Mouse (Mus musculus): ENCODE measurements around the gene Wdr53. TPM values are rescaled to one million over a fixed set of nuclear protein-coding genes. Genes with fewer than 3 reads are reported as not detected.
"Not testable (repeated sequence)": the region's sequence is repeated elsewhere in the genome, so short reads cannot be mapped to it uniquely, and the experiment has no call there.

Gene Wdr53
- polyA plus RNA-seq, 1 experiment from 2014 or later: 17.4 TPM

GRCm38 (mm10) chr16:32243901-32244300 is 3.1 kb upstream of the Wdr53 start:
- no peak overlapping the region for H3K4me3 ChIP-seq
- H3K9me3 ChIP-seq: no peaks in the 10 kb centered on the region
- H3K27me3 ChIP-seq (ENCODE audit: insufficient read depth, poor library complexity, severe bottlenecking): no peaks in the 10 kb centered on the region
- H3K4me1 ChIP-seq (replicated peaks): peaks cover 35% of the 10 kb centered on the region
- no peak for DNase-seq (ENCODE audit: low spot score)
- no peak overlapping the region for H3K27ac ChIP-seq
- peaks cover 17% of the 10 kb centered on the region for H3K36me3 ChIP-seq
- 95% methylated on average over 3 of the region's 3 CpGs for WGBS

GRCm38 (mm10) chr16:32246351-32246791 is 656 bp upstream of the Wdr53 start:
- Histone ChIP-seq H3K27me3 (ENCODE audit: insufficient read depth, poor library complexity, severe bottlenecking) (no peaks in the 10 kb centered on the region), H3K36me3 (peaks cover 6% of the 10 kb centered on the region; the same call in 1 of the 2 replicates), H3K27ac (peak overlapping the region; percentile 94), H3K4me3 (peak overlapping the region; percentile 91), H3K4me1 (replicated peaks) (peaks cover 35% of the 10 kb centered on the region), H3K9me3 (no peaks in the 10 kb centered on the region)
- DNase-seq (ENCODE audit: low spot score): peak; percentile 65
- WGBS: 0% methylated on average over 41 of the region's 41 CpGs

GRCm38 (mm10) chr16:32264225-32264624 is 17.2 kb downstream of the Wdr53 start:
- not testable (repeated sequence) for H3K36me3 ChIP-seq; H3K9me3 ChIP-seq; H3K27ac ChIP-seq; H3K27me3 ChIP-seq (ENCODE audit: insufficient read depth, poor library complexity, severe bottlenecking); H3K4me3 ChIP-seq; H3K4me1 ChIP-seq (replicated peaks); DNase-seq (ENCODE audit: low spot score)
- WGBS: 86% methylated on average over 2 of the region's 2 CpGs

GRCm38 (mm10) chr16:32271291-32271690 is 24.3 kb downstream of the Wdr53 start, which contains the start of gene Smco1:
TSS of gene Smco1 (plus strand) at chr16:32271468.
- Histone ChIP-seq H3K4me3 (no peak within 1 kb of the TSS), H3K27me3 (ENCODE audit: insufficient read depth, poor library complexity, severe bottlenecking) (no peaks in the 10 kb centered on the region), H3K9me3 (no peaks in the 10 kb centered on the region), H3K27ac (no peak within 1 kb of the TSS), H3K36me3 (no peaks in the 10 kb centered on the region), H3K4me1 (replicated peaks) (no peaks in the 10 kb centered on the region)
- DNase-seq (ENCODE audit: low spot score): no peak
- WGBS: 87% methylated on average over 11 of the region's 11 CpGs

- WGBS: 52% methylated on average over 9 of the region's 9 CpGs
- Histone ChIP-seq H3K27ac (no peak overlapping the region), H3K4me1 (replicated peaks) (peaks cover 8% of the 10 kb centered on the region), H3K4me3 (no peak overlapping the region), H3K36me3 (no peaks in the 10 kb centered on the region), H3K9me3 (no peaks in the 10 kb centered on the region), H3K27me3 (ENCODE audit: insufficient read depth, poor library complexity, severe bottlenecking) (no peaks in the 10 kb centered on the region)
- DNase-seq (ENCODE audit: low spot score): no peak
Measured at GRCm38 (mm10) chr16:32273338-32273737, 26.3 kb downstream of the Wdr53 start.

GRCm38 (mm10) chr16:32275041-32275440 is 28.0 kb downstream of the Wdr53 start:
- no peak for DNase-seq (ENCODE audit: low spot score)
- 91% methylated on average over 6 of the region's 6 CpGs for WGBS
- Histone ChIP-seq H3K4me1 (replicated peaks) (peaks cover 25% of the 10 kb centered on the region), H3K36me3 (peaks cover 10% of the 10 kb centered on the region), H3K4me3 (no peak overlapping the region), H3K9me3 (peaks cover 4% of the 10 kb centered on the region), H3K27ac (no peak overlapping the region), H3K27me3 (ENCODE audit: insufficient read depth, poor library complexity, severe bottlenecking) (no peaks in the 10 kb centered on the region)

- Histone ChIP-seq H3K9me3 (peaks cover 7% of the 10 kb centered on the region), H3K27me3 (ENCODE audit: insufficient read depth, poor library complexity, severe bottlenecking) (no peaks in the 10 kb centered on the region), H3K27ac (no peak overlapping the region), H3K4me1 (replicated peaks) (peaks cover 28% of the 10 kb centered on the region), H3K4me3 (no peak overlapping the region), H3K36me3 (peaks cover 18% of the 10 kb centered on the region)
- DNase-seq (ENCODE audit: low spot score): no peak
- WGBS: 63% methylated on average over 1 of the region's 1 CpGs
Measured at GRCm38 (mm10) chr16:32275830-32276229, 28.8 kb downstream of the Wdr53 start.

- H3K27me3 ChIP-seq (ENCODE audit: insufficient read depth, poor library complexity, severe bottlenecking): no peaks in the 10 kb centered on the region
- DNase-seq (ENCODE audit: low spot score): peak; percentile 92
- H3K9me3 ChIP-seq: peaks cover 7% of the 10 kb centered on the region
- under 1% methylated on average over 75 of the region's 75 CpGs for WGBS
- peaks cover 28% of the 10 kb centered on the region for H3K4me1 ChIP-seq (replicated peaks)
- H3K27ac ChIP-seq: peak within 1 kb of the TSS; percentile 97
- H3K4me3 ChIP-seq: peak within 1 kb of the TSS; percentile 84
- peaks cover 35% of the 10 kb centered on the region for H3K36me3 ChIP-seq
Measured at GRCm38 (mm10) chr16:32277308-32278256, 30.6 kb downstream of the Wdr53 start, which contains the start of gene Rnf168. TSS of gene Rnf168 (plus strand) at chr16:32277459.

- Histone ChIP-seq H3K9me3 (peaks cover 7% of the 10 kb centered on the region), H3K4me1 (replicated peaks) (peaks cover 28% of the 10 kb centered on the region), H3K27me3 (ENCODE audit: insufficient read depth, poor library complexity, severe bottlenecking) (no peaks in the 10 kb centered on the region), H3K4me3 (peak overlapping the region; percentile 84), H3K36me3 (peaks cover 43% of the 10 kb centered on the region), H3K27ac (peak overlapping the region; percentile 97)
- 71% methylated on average over 7 of the region's 7 CpGs for WGBS
- DNase-seq (ENCODE audit: low spot score): no peak
Measured at GRCm38 (mm10) chr16:32278396-32278795, 31.4 kb downstream of the Wdr53 start.

GRCm38 (mm10) chr16:32280211-32280610 is 33.2 kb downstream of the Wdr53 start:
- WGBS: 95% methylated on average over 8 of the region's 8 CpGs

GRCm38 (mm10) chr16:32282608-32283007 is 35.6 kb downstream of the Wdr53 start:
- peaks cover 7% of the 10 kb centered on the region for H3K9me3 ChIP-seq
- no peaks in the 10 kb centered on the region for H3K27me3 ChIP-seq (ENCODE audit: insufficient read depth, poor library complexity, severe bottlenecking)
- H3K4me3 ChIP-seq: no peak overlapping the region
- DNase-seq (ENCODE audit: low spot score): no peak
- H3K4me1 ChIP-seq (replicated peaks): peaks cover 22% of the 10 kb centered on the region
- peaks cover 85% of the 10 kb centered on the region for H3K36me3 ChIP-seq
- no peak overlapping the region for H3K27ac ChIP-seq

More at GRCm38 (mm10) chr16:32280211-32280610, 33.2 kb downstream of the Wdr53 start:
- Histone ChIP-seq H3K27ac (no peak overlapping the region), H3K9me3 (peaks cover 7% of the 10 kb centered on the region), H3K4me1 (replicated peaks) (peaks cover 28% of the 10 kb centered on the region), H3K36me3 (peaks cover 62% of the 10 kb centered on the region), H3K4me3 (peak overlapping the region; percentile 84), H3K27me3 (ENCODE audit: insufficient read depth, poor library complexity, severe bottlenecking) (no peaks in the 10 kb centered on the region)
- DNase-seq (ENCODE audit: low spot score): no peak

- H3K4me1 ChIP-seq (replicated peaks): no peaks in the 10 kb centered on the region
- no peak for DNase-seq (ENCODE audit: low spot score)
- no peak overlapping the region for H3K4me3 ChIP-seq
- no peak overlapping the region for H3K27ac ChIP-seq
- H3K27me3 ChIP-seq (ENCODE audit: insufficient read depth, poor library complexity, severe bottlenecking): no peaks in the 10 kb centered on the region
- H3K9me3 ChIP-seq: peaks cover 11% of the 10 kb centered on the region; the same call in 1 of the 2 replicates
- H3K36me3 ChIP-seq: peaks cover 63% of the 10 kb centered on the region
- WGBS: 94% methylated on average over 4 of the region's 4 CpGs
Measured at GRCm38 (mm10) chr16:32291821-32292220, 44.8 kb downstream of the Wdr53 start.

- H3K27me3 ChIP-seq (ENCODE audit: insufficient read depth, poor library complexity, severe bottlenecking); H3K4me1 ChIP-seq (replicated peaks); H3K4me3 ChIP-seq; H3K27ac ChIP-seq; DNase-seq (ENCODE audit: low spot score): not testable (repeated sequence)
- peaks cover 11% of the 10 kb centered on the region; the same call in 1 of the 2 replicates for H3K9me3 ChIP-seq
- peaks cover 75% of the 10 kb centered on the region for H3K36me3 ChIP-seq
- 96% methylated on average over 4 of the region's 4 CpGs for WGBS
Measured at GRCm38 (mm10) chr16:32299617-32300016, 52.6 kb downstream of the Wdr53 start.

Measured in hindbrain, embryonic 10.5 days (tissue).